Mouse (Mus musculus) right cerebral cortex, postnatal 25 days (tissue): Measurements from ENCODE around the gene Myo10.

ENCODE experiments used
- DNase-seq: peaks from one replicate; pipeline ENCODE4 v3.0.0; 2022

The Myo10 gene

GRCm38 (mm10) chr15:25769524-25770255 lies 147.4 kb downstream of the Myo10 start:
- no peak for DNase-seq

GRCm38 (mm10) chr15:25771782-25772181 lies 149.5 kb downstream of the Myo10 start:
- DNase-seq = no peak

- peak; percentile 57 for DNase-seq
Measured at GRCm38 (mm10) chr15:25773711-25774513, 151.6 kb downstream of the Myo10 start.

GRCm38 (mm10) chr15:25778937-25779336 lies 156.6 kb downstream of the Myo10 start:
- no peak for DNase-seq

GRCm38 (mm10) chr15:25779522-25780191 lies 157.3 kb downstream of the Myo10 start:
- peak; percentile 28 for DNase-seq

- no peak for DNase-seq
Measured at GRCm38 (mm10) chr15:25781053-25781452, 158.7 kb downstream of the Myo10 start.

GRCm38 (mm10) chr15:25785456-25786390 lies 163.4 kb downstream of the Myo10 start:
- DNase-seq = no peak

GRCm38 (mm10) chr15:25787406-25787805 lies 165.1 kb downstream of the Myo10 start:
- no peak for DNase-seq

GRCm38 (mm10) chr15:25787965-25788364 lies 165.6 kb downstream of the Myo10 start:
- no peak for DNase-seq

GRCm38 (mm10) chr15:25788565-25788964 lies 166.2 kb downstream of the Myo10 start:
- DNase-seq = no peak

- no peak for DNase-seq
Measured at GRCm38 (mm10) chr15:25789241-25789640, 166.9 kb downstream of the Myo10 start.

GRCm38 (mm10) chr15:25791660-25792353 lies 169.5 kb downstream of the Myo10 start:
- DNase-seq = no peak

- DNase-seq = no peak
Measured at GRCm38 (mm10) chr15:25794123-25794522, 171.8 kb downstream of the Myo10 start.

- no peak for DNase-seq
Measured at GRCm38 (mm10) chr15:25795496-25795895, 173.2 kb downstream of the Myo10 start.

GRCm38 (mm10) chr15:25796353-25796752 lies 174.0 kb downstream of the Myo10 start:
- DNase-seq = no peak

- no peak for DNase-seq
Measured at GRCm38 (mm10) chr15:25797179-25797578, 174.9 kb downstream of the Myo10 start.

- no peak for DNase-seq
Measured at GRCm38 (mm10) chr15:25797888-25798287, 175.6 kb downstream of the Myo10 start.

GRCm38 (mm10) chr15:25801726-25802125 lies 179.4 kb downstream of the Myo10 start:
- no peak for DNase-seq

- DNase-seq = no peak
Measured at GRCm38 (mm10) chr15:25802194-25802593, 179.9 kb downstream of the Myo10 start.

- no peak for DNase-seq
Measured at GRCm38 (mm10) chr15:25803111-25803510, 180.8 kb downstream of the Myo10 start.

- peak; percentile 70 for DNase-seq
Measured at GRCm38 (mm10) chr15:25805336-25806110, 183.2 kb downstream of the Myo10 start.
